Mouse (Mus musculus) cortical plate, adult 2 months (tissue): ENCODE data around the gene Serpina3k.
"Not testable (repeated sequence)": the region's sequence is repeated elsewhere in the genome, so short reads cannot be mapped to it uniquely, and the experiment has no call there.

ENCODE experiments used
- CTCF ChIP-seq: fragments of 200-500 bp; IDR thresholded peaks from 2 replicates; pipeline ENCODE4 v1.5.1; 2011; ENCODE audit warnings: mild to moderate bottlenecking, control low read depth, low read length; ENCODE audit not compliant: insufficient read depth; ENCODE audit errors: extremely low read depth
- POLR2A ChIP-seq: fragments of 200-500 bp; IDR thresholded peaks from 2 replicates; pipeline ENCODE4 v1.6.1; 2011; ENCODE audit warnings: mild to moderate bottlenecking, low read length, control low read depth; ENCODE audit not compliant: insufficient read depth; ENCODE audit errors: extremely low read depth

DNA sequence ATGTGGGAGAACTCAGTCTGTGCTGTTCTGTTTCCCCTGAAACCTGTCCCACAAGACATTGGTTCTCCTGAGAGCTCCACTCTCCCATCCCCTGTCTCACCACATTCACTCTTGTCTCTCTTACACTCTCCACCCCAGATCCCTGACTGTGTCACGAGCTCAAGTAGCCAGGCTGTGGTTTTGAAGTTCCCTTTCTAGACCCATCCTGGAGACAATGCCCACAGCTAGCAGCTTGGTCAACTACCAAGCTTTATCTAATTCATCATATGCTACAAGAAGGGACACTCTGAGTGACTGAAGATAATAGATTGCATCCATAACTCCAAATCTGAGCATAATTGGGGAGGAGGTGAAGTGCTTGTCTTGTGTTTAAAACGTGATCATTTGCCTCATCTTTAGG, 52.8 kb downstream of the Serpina3k start:
- not testable (repeated sequence) for TF ChIP-seq POLR2A, CTCF
